Mouse (Mus musculus) lung, adult 2 months (tissue): ENCODE measurements at regions not wholly inside any gene's neighbourhood (a gene's known extent, or its start where the extent isn't known, plus 50 kb on each side); places are given as distances from the start of the nearest gene placed in this dataset.

Experiments used
- CTCF ChIP-seq: fragments of 200-500 bp; IDR thresholded peaks from 2 replicates; pipeline ENCODE4 v1.5.1; 2011; ENCODE audit warnings: mild to moderate bottlenecking, low read length, control low read depth; ENCODE audit not compliant: insufficient read depth
- POLR2A ChIP-seq: fragments of 200-500 bp; IDR thresholded peaks from 2 replicates; pipeline ENCODE4 v1.6.1; 2011; ENCODE audit warnings: low read depth, mild to moderate bottlenecking, control low read depth, low read length, borderline replicate concordance; ENCODE audit errors: extremely low read depth

DNA sequence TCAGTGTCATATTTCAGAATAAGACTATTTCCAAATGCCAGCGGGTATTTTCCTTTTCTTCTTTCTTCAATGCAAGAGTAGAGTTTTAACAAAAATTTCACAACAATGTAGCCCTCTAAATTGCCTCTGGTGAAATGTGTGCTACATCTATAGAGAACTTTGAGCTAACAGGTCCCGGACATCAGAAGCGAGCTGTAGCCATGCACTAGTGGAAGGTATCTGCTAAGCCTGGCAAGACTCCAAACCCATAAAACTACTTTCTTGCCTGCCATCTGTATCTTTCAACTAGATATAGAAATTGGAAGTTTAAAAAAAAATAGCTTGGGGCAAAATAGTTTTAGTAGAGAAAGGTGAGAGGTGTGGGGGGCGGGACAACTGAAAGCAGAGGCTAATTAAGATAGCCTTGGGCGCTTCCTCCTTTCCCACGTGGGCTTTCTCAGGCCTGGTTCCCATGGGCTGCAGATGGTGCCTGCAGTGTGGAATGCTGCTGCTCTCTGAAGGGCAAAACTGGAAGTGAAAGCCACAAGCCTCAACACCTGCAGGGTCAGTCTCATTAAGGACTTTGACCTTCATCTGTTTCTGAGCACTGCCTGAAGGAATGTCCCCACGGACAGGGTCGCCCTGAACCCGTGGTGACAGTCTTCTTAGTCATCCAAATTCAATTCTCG is 160.9 kb downstream of the S1pr1 start:
- no peak for TF ChIP-seq CTCF
- TF ChIP-seq POLR2A, result no peak
